Mouse (Mus musculus) hindbrain, embryonic 14.5 days (tissue): ENCODE data around the gene Rbm20. TPM values are rescaled to one million over a fixed set of nuclear protein-coding genes. Genes with fewer than 3 reads are reported as not detected.

Source experiments
- ATAC-seq: fragments of 200-750 bp; cut with Nextera tagmentation; 2 replicates; pipeline ENCODE4 v1.8.0; 2017; ENCODE audit warnings: moderate number of reproducible peaks, mild to moderate bottlenecking, moderate TSS enrichment, moderate library complexity; ENCODE audit not compliant: low FRiP score
- DNase-seq: peaks from one replicate; pipeline ENCODE4 v3.0.0-alpha.2; 2015; ENCODE audit warnings: low spot score
- H3K27ac ChIP-seq: fragments of 300-500 bp; sonication (generic); 2 replicates; pipeline ENCODE4 v1.5.1; 2014; ENCODE audit warnings: mild to moderate bottlenecking, moderate library complexity
- H3K27me3 ChIP-seq: fragments of 300-500 bp; sonication (generic); 2 replicates; pipeline ENCODE4 v1.6.1; 2014; ENCODE audit warnings: mild to moderate bottlenecking, low read length, mixed read lengths; ENCODE audit not compliant: control insufficient read depth, insufficient read depth
- H3K36me3 ChIP-seq: fragments of 300-500 bp; sonication (generic); replicated peaks from 2 replicates; pipeline ENCODE4 v1.6.1; 2014; ENCODE audit not compliant: control insufficient read depth, insufficient read depth
- H3K4me1 ChIP-seq: fragments of 300-500 bp; sonication (generic); replicated peaks from 2 replicates; pipeline ENCODE4 v1.6.1; 2014; ENCODE audit warnings: antibody characterized with exemption, low read length, mixed read lengths; ENCODE audit not compliant: control insufficient read depth, insufficient read depth
- H3K4me2 ChIP-seq: fragments of 300-500 bp; sonication (generic); replicated peaks from 2 replicates; pipeline ENCODE4 v1.6.1; 2014; ENCODE audit warnings: mild to moderate bottlenecking, moderate library complexity
- H3K4me3 ChIP-seq: fragments of 300-500 bp; sonication (generic); replicated peaks from 2 replicates; pipeline ENCODE4 v1.5.1; 2014; ENCODE audit warnings: mild to moderate bottlenecking, low read length
- H3K9ac ChIP-seq: fragments of 300-500 bp; sonication (generic); 2 replicates; pipeline ENCODE4 v1.6.1; 2014
- H3K9me3 ChIP-seq: fragments of 300-500 bp; sonication (generic); 2 replicates; pipeline ENCODE4 v1.6.1; 2016; ENCODE audit warnings: low read length; ENCODE audit not compliant: control insufficient read depth
- WGBS: fragments of 180-500 bp; shearing (Covaris S2); extraction: QIAGEN DNeasy Blood & Tissue Kit; methylation state at CpG from one replicate; pipeline ENCODE4 v1.1.7; 2014; 5-methylcytosine and 5-hydroxymethylcytosine counted together
- polyA plus RNA-seq: library from polyadenylated mRNA; unstranded; fragments of >200 nt; fragmentation: Nextera tagmentation; extraction: Ambion mirVana; gene quantifications from 2 replicates; pipeline ENCODE4 v1.2.1, GENCODE M21; 2014

Rbm20 gene
- polyA plus RNA-seq, 1 experiment from 2014 or later, result 0.94 TPM

GRCm38 (mm10) chr19:53740750-53741380 is 63.8 kb downstream of the Rbm20 start:
- no peaks in the 10 kb centered on the region for H3K36me3 ChIP-seq
- 93% methylated on average over 1 of the region's 1 CpGs for WGBS
- ATAC-seq (no peak), DNase-seq (no peak)
- no peak overlapping the region for H3K9ac ChIP-seq
- no peak overlapping the region for H3K4me2 ChIP-seq
- H3K27me3 ChIP-seq, result no peaks in the 10 kb centered on the region
- no peak overlapping the region for H3K4me3 ChIP-seq
- H3K27ac ChIP-seq, result no peak overlapping the region
- no peaks in the 10 kb centered on the region for H3K4me1 ChIP-seq
- H3K9me3 ChIP-seq, result no peaks in the 10 kb centered on the region

GRCm38 (mm10) chr19:53741902-53742301 is 64.8 kb downstream of the Rbm20 start:
- no peak overlapping the region for H3K9ac ChIP-seq
- WGBS, result 73% methylated on average over 3 of the region's 3 CpGs
- H3K4me2 ChIP-seq, result no peak overlapping the region
- H3K27me3 ChIP-seq, result no peaks in the 10 kb centered on the region
- ATAC-seq (no peak), DNase-seq (peak; percentile 40)
- H3K9me3 ChIP-seq, result no peaks in the 10 kb centered on the region
- H3K36me3 ChIP-seq, result no peaks in the 10 kb centered on the region
- H3K4me1 ChIP-seq, result no peaks in the 10 kb centered on the region
- H3K27ac ChIP-seq, result no peak overlapping the region
- no peak overlapping the region for H3K4me3 ChIP-seq

DNA sequence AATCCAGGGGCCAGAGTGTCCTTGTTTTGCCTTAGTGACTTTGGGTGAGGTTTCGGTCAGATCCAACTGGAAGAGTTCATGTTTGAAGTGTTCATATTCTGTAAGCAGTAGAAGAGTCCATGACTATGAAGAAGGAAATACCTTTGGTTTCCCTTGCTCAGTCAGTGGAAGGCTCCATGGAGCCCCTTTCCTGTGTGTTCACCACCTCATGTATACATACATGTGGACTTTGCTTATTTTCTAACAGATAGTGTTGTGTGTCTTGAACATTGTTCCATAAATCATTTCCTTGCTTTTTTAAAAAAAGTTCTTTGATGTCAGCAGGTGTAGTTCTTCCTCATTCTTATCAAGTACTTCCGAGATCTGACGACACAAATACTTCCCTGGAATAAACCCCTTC is 68.2 kb downstream of the Rbm20 start:
- Histone ChIP-seq H3K27me3 (no peaks in the 10 kb centered on the region), H3K4me3 (no peak overlapping the region), H3K4me2 (no peak overlapping the region), H3K4me1 (no peaks in the 10 kb centered on the region), H3K9me3 (no peaks in the 10 kb centered on the region), H3K27ac (no peak overlapping the region), H3K36me3 (no peaks in the 10 kb centered on the region), H3K9ac (no peak overlapping the region)
- DNase-seq (no peak), ATAC-seq (no peak)
- 91% methylated on average over 3 of the region's 3 CpGs for WGBS

- H3K36me3 ChIP-seq, result no peaks in the 10 kb centered on the region
- ATAC-seq (no peak), DNase-seq (no peak)
- no peaks in the 10 kb centered on the region for H3K27me3 ChIP-seq
- H3K9me3 ChIP-seq, result no peaks in the 10 kb centered on the region
- 83% methylated on average over 9 of the region's 9 CpGs for WGBS
- H3K4me2 ChIP-seq, result no peak overlapping the region
- H3K27ac ChIP-seq, result no peak overlapping the region
- H3K9ac ChIP-seq, result no peak overlapping the region
- no peak overlapping the region for H3K4me3 ChIP-seq
- H3K4me1 ChIP-seq, result no peaks in the 10 kb centered on the region
These were observed 69.0 kb downstream of the Rbm20 start for GRCm38 (mm10) chr19:53746116-53746515.

DNA sequence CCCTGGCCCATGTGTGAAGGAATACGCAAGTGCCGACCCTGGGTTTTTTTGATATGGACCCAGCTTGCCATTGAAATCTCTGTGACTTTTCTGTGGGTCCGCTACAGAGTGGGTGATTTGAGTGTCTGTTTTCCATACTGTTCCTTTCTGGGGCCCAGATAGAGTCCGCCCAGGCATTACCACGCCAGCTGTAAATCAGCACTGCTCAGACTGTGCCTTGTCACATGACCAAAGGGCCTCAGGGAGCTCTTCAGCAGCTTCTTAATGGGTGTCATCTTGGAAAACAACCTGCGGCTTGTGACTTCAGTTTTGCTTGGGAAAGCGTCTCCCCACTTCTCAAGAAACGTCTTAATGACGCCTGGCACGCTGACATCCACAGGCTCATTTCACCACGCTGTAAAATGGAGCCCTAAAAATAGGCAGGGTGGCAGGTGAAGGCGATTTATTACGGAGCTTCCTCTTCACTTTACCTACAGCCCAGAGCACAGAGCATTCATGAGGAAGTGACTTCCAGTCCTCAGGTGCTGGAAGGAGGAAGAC is 71.2 kb downstream of the Rbm20 start:
- no peak for ATAC-seq
- Histone ChIP-seq H3K4me2 (no peak overlapping the region), H3K4me1 (no peaks in the 10 kb centered on the region), H3K36me3 (no peaks in the 10 kb centered on the region), H3K9ac (no peak overlapping the region), H3K27me3 (no peaks in the 10 kb centered on the region), H3K4me3 (no peak overlapping the region), H3K9me3 (no peaks in the 10 kb centered on the region), H3K27ac (no peak overlapping the region)
- WGBS, result 89% methylated on average over 13 of the region's 13 CpGs
- no peak for DNase-seq

GRCm38 (mm10) chr19:53749326-53749725 is 72.2 kb downstream of the Rbm20 start:
- Histone ChIP-seq H3K27me3 (no peaks in the 10 kb centered on the region), H3K27ac (no peak overlapping the region), H3K4me3 (no peak overlapping the region), H3K4me2 (no peak overlapping the region), H3K4me1 (no peaks in the 10 kb centered on the region), H3K9ac (no peak overlapping the region), H3K9me3 (no peaks in the 10 kb centered on the region), H3K36me3 (no peaks in the 10 kb centered on the region)
- DNase-seq (no peak), ATAC-seq (no peak)
- WGBS, result 98% methylated on average over 8 of the region's 8 CpGs

DNA sequence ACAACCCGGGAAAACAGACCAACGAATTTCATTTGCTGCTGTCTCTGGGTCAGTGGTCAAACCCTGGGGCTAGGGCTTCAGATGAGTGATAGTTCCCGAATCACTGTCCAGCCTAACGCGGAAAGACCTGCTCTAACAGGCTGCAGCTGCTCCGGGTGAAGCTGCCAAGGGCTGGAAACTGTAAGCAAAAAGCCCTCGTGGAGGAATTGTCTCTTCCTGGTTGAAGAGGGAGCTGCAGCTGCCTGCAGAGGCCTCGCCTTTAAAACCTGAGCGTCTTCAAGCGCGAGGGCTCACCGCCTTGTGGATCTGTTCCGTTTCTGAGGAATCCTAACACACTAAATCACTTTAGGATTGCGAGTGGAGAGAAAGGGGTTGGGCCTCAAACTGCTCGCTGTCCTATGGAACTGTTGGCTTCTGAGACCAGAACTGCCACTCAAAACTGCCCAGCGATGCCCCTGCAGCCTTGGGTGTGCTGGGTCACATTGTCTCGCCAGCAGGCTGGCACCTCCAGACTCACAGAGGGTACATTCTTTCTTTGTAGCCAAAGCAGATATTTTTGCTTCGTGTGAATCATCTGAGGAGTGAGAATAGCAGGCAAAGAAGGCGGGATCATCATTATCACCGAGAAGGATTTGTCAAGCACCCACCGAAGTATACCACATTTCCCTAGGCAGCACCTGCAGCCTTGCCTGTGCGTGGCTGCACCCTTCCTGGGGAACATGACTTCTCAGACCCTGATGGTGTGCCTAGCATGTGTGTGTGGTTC is 74.5 kb downstream of the Rbm20 start:
- ATAC-seq (no peak), DNase-seq (no peak)
- Histone ChIP-seq H3K36me3 (no peaks in the 10 kb centered on the region), H3K9me3 (no peaks in the 10 kb centered on the region), H3K4me1 (no peaks in the 10 kb centered on the region), H3K9ac (no peak overlapping the region), H3K4me2 (no peak overlapping the region), H3K4me3 (no peak overlapping the region), H3K27ac (no peak overlapping the region), H3K27me3 (no peaks in the 10 kb centered on the region)
- 76% methylated on average over 22 of the region's 22 CpGs for WGBS

DNA sequence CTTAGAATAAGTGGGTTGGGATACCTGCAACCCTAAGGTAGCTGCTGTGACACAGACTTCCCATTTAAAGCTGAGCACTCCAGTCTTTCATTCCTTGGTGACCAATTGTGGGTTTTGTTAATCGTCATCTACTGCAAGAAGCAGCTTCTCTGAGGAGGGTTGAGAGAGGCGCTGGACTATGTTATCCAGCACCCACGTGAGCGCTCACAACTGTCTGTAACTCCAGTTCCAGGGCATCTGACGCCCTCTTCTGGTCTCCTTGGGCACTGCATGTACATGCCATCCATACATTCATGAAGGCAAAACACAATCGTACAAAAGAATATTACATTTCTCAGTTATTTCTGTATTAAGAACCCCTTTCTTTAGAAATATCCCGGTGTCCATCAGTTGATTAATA is 75.9 kb downstream of the Rbm20 start:
- Histone ChIP-seq H3K4me3 (no peak overlapping the region), H3K36me3 (no peaks in the 10 kb centered on the region), H3K9me3 (no peaks in the 10 kb centered on the region), H3K9ac (no peak overlapping the region), H3K27ac (no peak overlapping the region), H3K4me1 (no peaks in the 10 kb centered on the region), H3K4me2 (no peak overlapping the region), H3K27me3 (no peaks in the 10 kb centered on the region)
- DNase-seq (no peak), ATAC-seq (no peak)
- WGBS, result 55% methylated on average over 7 of the region's 7 CpGs

DNA sequence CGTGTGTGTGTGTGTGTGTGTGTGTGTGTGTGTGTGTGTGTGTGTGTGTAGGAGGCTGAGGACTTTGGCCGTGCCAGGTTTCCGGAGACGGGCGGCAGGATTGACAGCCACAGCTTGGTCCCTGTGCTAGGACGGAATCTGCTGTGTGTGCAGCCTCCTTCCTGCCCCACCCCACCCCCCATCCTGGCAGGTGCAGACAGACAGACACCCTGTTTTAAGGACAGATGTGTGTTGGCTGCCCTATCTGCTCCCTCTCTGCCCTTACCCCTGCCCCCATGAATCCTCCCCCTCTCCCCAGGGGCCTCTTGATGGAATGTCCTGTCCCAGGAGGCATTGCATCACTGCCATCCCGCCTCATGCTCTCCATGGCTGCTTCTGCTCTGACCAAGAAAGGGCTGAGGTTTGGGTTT is 77.3 kb downstream of the Rbm20 start:
- Histone ChIP-seq H3K9ac (no peak overlapping the region), H3K9me3 (no peaks in the 10 kb centered on the region), H3K4me3 (no peak overlapping the region), H3K4me2 (no peak overlapping the region), H3K27ac (no peak overlapping the region), H3K4me1 (no peaks in the 10 kb centered on the region), H3K36me3 (no peaks in the 10 kb centered on the region), H3K27me3 (no peaks in the 10 kb centered on the region)
- 71% methylated on average over 5 of the region's 7 CpGs for WGBS
- ATAC-seq (no peak), DNase-seq (no peak)
